8 mouse cellular contexts compared by ENCODE assay signal in the genomic region with DNA sequence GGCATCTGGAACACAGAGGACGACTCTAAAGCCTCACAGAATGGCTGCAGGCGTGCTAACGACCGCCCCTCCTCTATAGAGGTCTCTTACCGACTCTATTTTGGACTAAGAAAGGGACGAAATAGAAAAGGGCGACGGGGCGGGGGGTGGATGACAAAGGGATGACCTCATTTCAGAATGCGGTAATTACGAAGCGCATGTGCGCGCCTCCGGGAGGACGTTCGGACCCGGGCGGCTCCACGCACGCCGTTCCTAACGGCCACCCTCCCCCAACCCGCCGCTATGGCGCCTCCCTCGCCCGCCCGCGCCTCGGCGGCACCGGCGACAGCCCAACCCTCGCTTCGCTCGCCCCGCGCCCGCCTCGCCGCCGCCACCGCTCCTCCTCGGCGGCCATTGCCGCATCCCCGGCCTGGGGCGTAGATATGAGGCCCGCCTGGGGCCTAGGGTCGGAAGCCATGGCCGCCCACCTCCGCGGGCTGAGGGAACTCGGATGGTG. TPM values are rescaled to one million over a fixed set of nuclear protein-coding genes. Genes with fewer than 3 reads are reported as not detected.
DNase-seq lines count a peak whose midpoint lies in the region; ATAC-seq lines count a peak whose summit lies in the region.

No protein-coding gene starts in this region.

- H3K27ac ChIP-seq in limb, embryonic 13.5 days, result peak overlapping the region; percentile 92
- peak overlapping the region; percentile 97 for H3K27ac ChIP-seq in midbrain, embryonic 12.5 days (replicated peaks)

- peak overlapping the region; percentile 81 for H3K4me3 ChIP-seq in limb, embryonic 13.5 days
- peak overlapping the region; percentile 98 for H3K4me3 ChIP-seq in midbrain, embryonic 12.5 days

- DNase-seq in 416B (ENCODE audit: low read depth), result peak; percentile 49
- peak; percentile 76 to 91 for DNase-seq in adrenal gland, adult (ENCODE audit: inconsistent age in 2 of 2, low spot score in 1 of 2)
- peak; percentile 74 for DNase-seq in embryo, embryonic 10.5 days (ENCODE audit: low spot score)
- DNase-seq in kidney, adult 9 months, result peak; percentile 39
- DNase-seq in telencephalon, adult 2 months (ENCODE audit: low read depth, low spot score), result peak; percentile 42

- no peaks in the 10 kb centered on the region for H3K27me3 ChIP-seq in limb, embryonic 13.5 days
- H3K27me3 ChIP-seq in midbrain, embryonic 12.5 days, result peaks cover 16% of the 10 kb centered on the region

- H3K4me1 ChIP-seq in limb, embryonic 13.5 days, result peaks cover 18% of the 10 kb centered on the region
- H3K4me1 ChIP-seq in midbrain, embryonic 12.5 days, result peaks cover 15% of the 10 kb centered on the region

- peak overlapping the region; percentile 66 for H3K4me2 ChIP-seq in limb, embryonic 13.5 days (replicated peaks)
- peak overlapping the region; percentile 81 for H3K4me2 ChIP-seq in midbrain, embryonic 12.5 days (replicated peaks)

- H3K9me3 ChIP-seq in limb, embryonic 13.5 days, result no peaks in the 10 kb centered on the region
- no peaks in the 10 kb centered on the region for H3K9me3 ChIP-seq in midbrain, embryonic 12.5 days

- under 1% methylated on average over 54 of the region's 55 CpGs for WGBS in limb, embryonic 13.5 days
- WGBS in midbrain, embryonic 12.5 days, result under 1% methylated on average over 52 of the region's 55 CpGs

- ATAC-seq in granulocyte monocyte progenitor cell, adult 5-6 weeks (replicated peaks; ENCODE audit: poor library complexity, severe bottlenecking), result peak; percentile 19
- peak; percentile 71 for ATAC-seq in limb, embryonic 13.5 days (ENCODE audit: low FRiP score, low read depth)
- peak; percentile 39 for ATAC-seq in midbrain, embryonic 12.5 days (ENCODE audit: low FRiP score, low read depth)

- peak overlapping the region; percentile 97 for H3K9ac ChIP-seq in limb, embryonic 13.5 days
- H3K9ac ChIP-seq in midbrain, embryonic 12.5 days (replicated peaks), result peak overlapping the region; percentile 99

- H3K36me3 ChIP-seq in limb, embryonic 13.5 days, result peaks cover 29% of the 10 kb centered on the region
- peaks cover 29% of the 10 kb centered on the region for H3K36me3 ChIP-seq in midbrain, embryonic 12.5 days

RNA-seq across cellular contexts. Expression of a gene that starts 6.8 kb away (rescaled TPM):
- 686 and 764 TPM in 2 replicates for total RNA-seq in granulocyte monocyte progenitor cell, adult 5-6 weeks (2014; fragmentation: Nextera tagmentation)
- total RNA-seq in granulocyte monocyte progenitor cell, adult 5-6 weeks (2017), result 1,405 and 1,810 TPM in 2 replicates
- polyA plus RNA-seq in limb, embryonic 13.5 days (2015; fragmentation: Nextera tagmentation; extraction: Ambion mirVana), result 799 and 836 TPM in 2 replicates
- 1,236 and 1,324 TPM in 2 replicates for polyA plus RNA-seq in midbrain, embryonic 12.5 days (2016; fragmentation: Nextera tagmentation; extraction: Ambion mirVana)

RNA-seq across cellular contexts. Expression of a gene that starts 13.3 kb away (rescaled TPM):
- not detected in 2 replicates for total RNA-seq in granulocyte monocyte progenitor cell, adult 5-6 weeks (2014; fragmentation: Nextera tagmentation)
- total RNA-seq in granulocyte monocyte progenitor cell, adult 5-6 weeks (2017), result not detected in 2 replicates
- not detected in 2 replicates for polyA plus RNA-seq in limb, embryonic 13.5 days (2015; fragmentation: Nextera tagmentation; extraction: Ambion mirVana)
- polyA plus RNA-seq in midbrain, embryonic 12.5 days (2016; fragmentation: Nextera tagmentation; extraction: Ambion mirVana), result not detected in 2 replicates

RNA-seq across cellular contexts. Expression of a gene that starts 42.0 kb away (rescaled TPM):
- 19.4 and 25.9 TPM in 2 replicates for total RNA-seq in granulocyte monocyte progenitor cell, adult 5-6 weeks (2014; fragmentation: Nextera tagmentation)
- 25.4 and 35.3 TPM in 2 replicates for total RNA-seq in granulocyte monocyte progenitor cell, adult 5-6 weeks (2017)
- polyA plus RNA-seq in limb, embryonic 13.5 days (2015; fragmentation: Nextera tagmentation; extraction: Ambion mirVana), result 25.9 and 26.7 TPM in 2 replicates
- 32.1 and 32.6 TPM in 2 replicates for polyA plus RNA-seq in midbrain, embryonic 12.5 days (2016; fragmentation: Nextera tagmentation; extraction: Ambion mirVana)

Comparison
In these comparisons a context has a peak if more than half of its experiments do, and no peak if none do; other contexts are left out.
1. Peak in every context shown above with its lines: DNase-seq, ATAC-seq, H3K4me3 ChIP-seq and H3K27ac ChIP-seq.
2. ATAC-seq: peak in every context shown above with its lines; median percentile 71 in limb, embryonic 13.5 days; 39 in midbrain, embryonic 12.5 days; 19 in granulocyte monocyte progenitor cell, adult 5-6 weeks.